In genomic region chr1:115041701-115042100, GRCm38 (mm10) we compare ENCODE assay signal across 5 mouse cellular contexts.
DNase-seq lines count a peak whose midpoint lies in the region; TF ChIP-seq lines count a peak whose summit lies in the region.
"Not testable (repeated sequence)": the region's sequence is repeated elsewhere in the genome, so short reads cannot be mapped to it uniquely, and the experiment has no call there.

No protein-coding gene starts in this region.

- H3K4me1 ChIP-seq in kidney, adult 2 months (ENCODE audit: control insufficient read depth, insufficient read depth, low read length): not testable (repeated sequence)

- H3K27ac ChIP-seq in kidney, adult 2 months (ENCODE audit: insufficient read depth, low read depth, low read length): not testable (repeated sequence)

- 74% methylated on average over 3 of the region's 3 CpGs for WGBS in kidney, adult 2 months

- DNase-seq in kidney, adult 11 months: peak; percentile 18
- peak; percentile 60 for DNase-seq in kidney, adult 2 months
- DNase-seq in kidney, adult 8-10 months: peak; percentile 24 to 45
- DNase-seq in kidney, adult 9 months: peak; percentile 72
- peak; percentile 2 to 25 for DNase-seq in kidney, postnatal 36 days

- not testable (repeated sequence) for H3K4me3 ChIP-seq in kidney, adult 2 months (ENCODE audit: insufficient read depth, low read depth, low read length)

- TF ChIP-seq POLR2A in kidney, adult 2 months (IDR thresholded peaks at IDR 0.05; ENCODE audit: low read depth, low read length): not testable (repeated sequence)

- TF ChIP-seq CTCF in kidney, adult 2 months (conservative IDR thresholded peaks at IDR 0.05; ENCODE audit: insufficient read depth, insufficient read length, low read depth, low read length): not testable (repeated sequence)

- H3K36me3 ChIP-seq in kidney, adult 2 months (ENCODE audit: control insufficient read depth, insufficient read depth, low read length): not testable (repeated sequence)

- not testable (repeated sequence) for H3K27me3 ChIP-seq in kidney, adult 2 months (replicated peaks; ENCODE audit: control insufficient read depth, insufficient read depth, low read length)

Comparison
In these comparisons a context has a peak if more than half of its experiments do, and no peak if none do; other contexts are left out.
1. DNase-seq: peak in every context shown above with its lines; median percentile 72 in kidney, adult 9 months; 60 in kidney, adult 2 months; 34 in kidney, adult 8-10 months; 18 in kidney, adult 11 months; 14 in kidney, postnatal 36 days.